Mouse (Mus musculus) heart, postnatal 0 days (tissue): ENCODE measurements around the gene Gm4559. TPM values are rescaled to one million over a fixed set of nuclear protein-coding genes. Genes with fewer than 3 reads are reported as not detected.
"Not testable (repeated sequence)": the region's sequence is repeated elsewhere in the genome, so short reads cannot be mapped to it uniquely, and the experiment has no call there.

ENCODE experiments used
- ATAC-seq: fragments of 200-750 bp; cut with Nextera tagmentation; 2 replicates; pipeline ENCODE4 v1.8.0; 2017; ENCODE audit warnings: low read depth, moderate number of reproducible peaks, moderate library complexity; ENCODE audit not compliant: insufficient read depth
- DNase-seq: peaks from one replicate; pipeline ENCODE4 v3.0.0-alpha.2; 2016; ENCODE audit warnings: low spot score
- H3K27ac ChIP-seq: fragments of 300-500 bp; sonication (generic); 2 replicates; pipeline ENCODE4 v1.5.1; 2014; ENCODE audit warnings: low read depth, mild to moderate bottlenecking
- H3K27me3 ChIP-seq: fragments of 300-500 bp; sonication (generic); 2 replicates; pipeline ENCODE4 v1.6.1; 2014; ENCODE audit warnings: low read length, mixed read lengths; ENCODE audit not compliant: control insufficient read depth, insufficient read depth
- H3K36me3 ChIP-seq: fragments of 300-500 bp; sonication (generic); replicated peaks from 2 replicates; pipeline ENCODE4 v1.6.1; 2014; ENCODE audit warnings: low read length, mixed read lengths; ENCODE audit not compliant: control insufficient read depth, insufficient read depth
- H3K4me1 ChIP-seq: fragments of 300-500 bp; sonication (generic); 2 replicates; pipeline ENCODE4 v1.6.1; 2014; ENCODE audit warnings: antibody characterized with exemption; ENCODE audit not compliant: control insufficient read depth, insufficient read depth
- H3K4me2 ChIP-seq: fragments of 300-500 bp; sonication (generic); 2 replicates; pipeline ENCODE4 v1.6.1; 2014; ENCODE audit warnings: low read depth, mild to moderate bottlenecking, low read length, moderate library complexity
- H3K4me3 ChIP-seq: fragments of 300-500 bp; sonication (generic); 2 replicates; pipeline ENCODE4 v1.5.1; 2014; ENCODE audit warnings: low read depth, low read length
- H3K9ac ChIP-seq: fragments of 300-500 bp; sonication (generic); replicated peaks from 2 replicates; pipeline ENCODE4 v1.6.1; 2014; ENCODE audit warnings: low read depth, low read length, mixed read lengths
- H3K9me3 ChIP-seq: fragments of 300-500 bp; sonication (generic); replicated peaks from 2 replicates; pipeline ENCODE4 v1.6.1; 2016; ENCODE audit warnings: low read length; ENCODE audit not compliant: control insufficient read depth
- CTCF ChIP-seq: IDR thresholded peaks from 2 replicates; pipeline ENCODE4 v1.5.1; 2016; ENCODE audit warnings: antibody characterized with exemption, control low read depth, low read depth
- EP300 ChIP-seq: IDR thresholded peaks from 2 replicates; pipeline ENCODE4 v1.6.1; 2016; ENCODE audit warnings: antibody characterized with exemption, low read depth
- WGBS: fragments of 180-500 bp; shearing (Covaris S2); extraction: QIAGEN DNeasy Blood & Tissue Kit; methylation state at CpG from one replicate; pipeline ENCODE4 v1.1.7; 2014; 5-methylcytosine and 5-hydroxymethylcytosine counted together
- polyA plus RNA-seq: library from polyadenylated mRNA; unstranded; fragments of >200 nt; fragmentation: Nextera tagmentation; extraction: Ambion mirVana; gene quantifications from 2 replicates; pipeline ENCODE4 v1.2.1, GENCODE M21; 2015
- total RNA-seq: library from RNA; depleted of rRNA; stranded (reverse); fragments of >200 nt; gene quantifications from 2 replicates; pipeline ENCODE4 v1.2.3, GENCODE M21; 2014; ENCODE audit warnings: low replicate concordance; rRNA removed

The Gm4559 gene
- not detected in 2 replicates for total RNA-seq
- not detected in 2 replicates for polyA plus RNA-seq

DNA sequence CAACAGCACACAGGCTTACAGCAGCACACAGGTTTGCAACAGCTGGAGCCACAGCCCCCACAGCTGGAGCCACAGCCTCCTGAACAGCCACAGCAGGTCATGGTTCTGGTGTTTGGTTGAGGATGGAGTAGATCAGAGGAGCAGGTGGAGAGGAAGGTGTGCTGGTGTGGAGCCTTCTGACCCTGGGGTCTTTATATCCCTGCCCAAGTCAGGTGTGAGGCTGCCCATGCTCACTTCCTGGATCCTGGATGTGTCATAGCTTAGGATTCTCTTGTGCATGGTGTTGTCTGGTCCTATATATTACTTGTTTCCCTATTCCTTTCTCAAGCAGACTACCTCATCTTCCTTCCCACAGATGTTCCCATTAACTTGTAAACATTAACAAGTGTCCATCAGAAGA, at the start of gene Gm4559:
Gm4559 (minus strand) TSS at position 101 of the 400 bp plus-strand sequence.
- H3K36me3 ChIP-seq, H3K9me3 ChIP-seq, H3K4me3 ChIP-seq, DNase-seq, H3K9ac ChIP-seq, H3K4me1 ChIP-seq, H3K27ac ChIP-seq, ATAC-seq, H3K27me3 ChIP-seq, H3K4me2 ChIP-seq: not testable (repeated sequence)

DNA sequence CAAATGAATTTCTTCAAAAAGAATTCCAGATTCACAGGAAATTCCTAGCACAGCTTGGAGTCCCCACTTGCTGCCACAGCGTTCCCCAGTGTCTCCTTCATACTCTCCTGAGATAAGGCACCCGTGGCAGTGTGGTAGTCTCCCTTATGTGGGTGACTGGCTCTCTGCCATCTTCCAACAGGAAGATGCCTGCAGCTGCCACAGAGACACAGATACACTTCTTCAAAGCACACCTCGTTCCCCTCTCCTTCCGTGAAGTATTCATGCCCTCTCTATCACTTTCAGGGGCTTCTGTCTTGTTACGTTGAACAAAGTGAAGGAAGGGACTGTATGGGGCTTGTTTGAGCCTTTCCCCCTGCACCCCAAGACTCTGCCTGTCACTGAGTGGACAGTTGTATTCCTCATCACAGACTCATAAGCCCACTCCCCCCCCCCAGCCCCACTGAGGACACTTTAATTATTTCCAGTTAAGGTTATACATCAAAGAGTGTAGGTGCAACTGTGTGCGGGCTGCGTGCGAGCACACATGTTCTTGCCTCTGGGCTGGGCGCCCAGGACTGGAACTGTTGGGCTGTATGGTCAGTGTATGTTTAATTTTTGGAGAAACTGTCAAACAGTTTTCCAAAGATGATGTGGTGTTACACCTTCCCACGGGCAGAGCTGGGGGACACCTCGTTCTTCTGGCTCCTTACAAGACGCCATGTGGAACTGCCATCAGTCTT, 49.4 kb upstream of the Gm4559 start:
- Histone ChIP-seq H3K4me1 (no peaks in the 10 kb centered on the region), H3K4me3 (no peak overlapping the region), H3K27ac (peak overlapping the region; percentile 4; the same call in 1 of the 2 replicates), H3K9me3 (no peaks in the 10 kb centered on the region), H3K4me2 (no peak overlapping the region), H3K9ac (no peak overlapping the region), H3K36me3 (no peaks in the 10 kb centered on the region), H3K27me3 (no peaks in the 10 kb centered on the region)
- ATAC-seq (no peak), DNase-seq (no peak)
- 74% methylated on average over 12 of the region's 12 CpGs for WGBS
- TF ChIP-seq EP300 (no peak), CTCF (no peak)

DNA sequence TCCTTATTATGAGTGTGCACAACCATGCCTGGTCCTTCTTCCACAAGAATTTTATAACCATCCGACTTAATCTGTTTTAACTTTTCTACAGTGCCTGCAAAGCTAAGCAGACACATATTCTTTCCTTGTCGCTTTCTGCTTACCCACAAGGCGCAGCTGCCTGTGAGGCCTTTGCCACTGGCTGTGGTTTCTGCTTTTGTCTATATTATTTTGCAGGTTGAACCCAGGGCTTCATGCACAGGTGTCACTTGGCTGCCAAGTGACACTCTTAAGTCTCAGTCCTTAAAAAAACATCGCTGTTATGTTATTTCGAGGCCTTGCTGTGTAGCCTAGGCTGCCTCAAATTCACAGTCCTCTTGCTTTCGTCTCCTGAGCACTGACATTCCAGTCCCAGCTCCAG, 48.5 kb upstream of the Gm4559 start:
- H3K27ac ChIP-seq: peak overlapping the region; percentile 50; the same call in 1 of the 2 replicates
- no peaks in the 10 kb centered on the region for H3K9me3 ChIP-seq
- ATAC-seq: no peak
- H3K4me3 ChIP-seq: no peak overlapping the region
- H3K27me3 ChIP-seq: no peaks in the 10 kb centered on the region
- no peaks in the 10 kb centered on the region for H3K4me1 ChIP-seq
- H3K4me2 ChIP-seq: no peak overlapping the region
- no peaks in the 10 kb centered on the region for H3K36me3 ChIP-seq
- DNase-seq: no peak
- TF ChIP-seq EP300: no peak
- no peak for TF ChIP-seq CTCF
- H3K9ac ChIP-seq: no peak overlapping the region
- 88% methylated on average over 6 of the region's 6 CpGs for WGBS

DNA sequence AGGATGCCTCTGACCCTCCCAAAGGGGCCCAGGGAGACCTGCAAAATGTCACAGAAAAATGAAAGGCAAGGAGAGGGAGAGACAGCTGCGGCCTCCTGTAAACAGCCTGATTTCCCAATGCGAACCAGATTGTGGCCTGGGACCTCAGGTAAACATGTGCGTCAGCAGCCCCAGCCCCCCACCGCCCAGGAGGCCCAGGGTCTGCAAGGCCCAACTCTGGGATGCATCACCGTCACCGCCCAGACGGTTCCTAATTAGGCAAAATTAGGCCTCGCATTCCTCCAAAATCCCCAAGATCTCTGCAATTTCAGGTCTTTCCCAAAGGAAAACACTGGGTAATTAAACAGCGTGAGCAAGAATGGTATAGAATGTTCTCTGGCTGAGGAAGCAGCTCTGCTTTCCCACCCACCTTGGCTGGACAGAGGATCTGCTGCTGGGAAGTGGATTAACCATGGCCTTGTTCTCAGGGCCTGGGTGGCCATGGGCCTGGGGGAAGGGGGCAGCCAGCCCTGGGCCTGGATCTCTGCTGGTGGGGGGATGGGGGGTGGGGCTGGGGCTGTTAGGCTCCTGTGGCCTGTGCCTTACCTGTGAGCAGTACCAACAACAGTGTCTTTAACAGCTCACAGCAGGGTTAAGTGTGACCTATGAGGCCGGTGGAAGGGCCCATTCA, 47.6 kb upstream of the Gm4559 start:
- H3K4me2 ChIP-seq, ATAC-seq, H3K36me3 ChIP-seq, H3K9ac ChIP-seq, H3K9me3 ChIP-seq, H3K4me1 ChIP-seq, H3K27me3 ChIP-seq, H3K4me3 ChIP-seq, DNase-seq: not testable (repeated sequence)
- H3K27ac ChIP-seq: peak overlapping the region; percentile 50; the same call in 1 of the 2 replicates
- WGBS: 75% methylated on average over 3 of the region's 10 CpGs

DNA sequence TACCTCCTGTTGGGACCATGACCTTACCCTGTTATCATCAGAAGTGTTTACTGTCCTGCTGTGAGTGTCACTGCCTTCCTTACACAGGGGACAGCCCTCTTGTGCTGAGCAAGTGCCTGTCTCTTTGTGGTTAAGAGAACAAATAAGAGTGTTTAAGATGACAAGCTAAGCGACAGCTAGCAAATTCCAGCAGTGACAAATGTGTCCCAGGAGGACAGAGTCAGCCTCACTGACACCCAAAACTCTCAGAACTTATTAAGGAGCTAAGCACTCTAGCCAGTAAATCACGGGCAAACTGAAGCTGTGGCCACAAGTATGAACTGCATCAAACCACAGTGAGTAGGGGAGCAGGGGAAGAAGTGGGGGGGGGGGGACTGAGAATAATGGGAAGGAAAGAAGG, 46.7 kb upstream of the Gm4559 start:
- Histone ChIP-seq H3K36me3 (no peaks in the 10 kb centered on the region), H3K9me3 (no peaks in the 10 kb centered on the region), H3K4me3 (no peak overlapping the region), H3K4me2 (no peak overlapping the region), H3K27me3 (no peaks in the 10 kb centered on the region), H3K9ac (no peak overlapping the region), H3K27ac (no peak overlapping the region), H3K4me1 (no peaks in the 10 kb centered on the region)
- 54% methylated on average over 2 of the region's 2 CpGs for WGBS
- ATAC-seq: no peak
- TF ChIP-seq EP300: no peak
- no peak for TF ChIP-seq CTCF
- DNase-seq: no peak
